Mouse (Mus musculus): Measurements from ENCODE around the gene Elf3. TPM values are rescaled to one million over a fixed set of nuclear protein-coding genes. Genes with fewer than 3 reads are reported as not detected.

Gene Elf3
- polyA plus RNA-seq, 1 experiment from 2014 or later, result 152 TPM

DNA sequence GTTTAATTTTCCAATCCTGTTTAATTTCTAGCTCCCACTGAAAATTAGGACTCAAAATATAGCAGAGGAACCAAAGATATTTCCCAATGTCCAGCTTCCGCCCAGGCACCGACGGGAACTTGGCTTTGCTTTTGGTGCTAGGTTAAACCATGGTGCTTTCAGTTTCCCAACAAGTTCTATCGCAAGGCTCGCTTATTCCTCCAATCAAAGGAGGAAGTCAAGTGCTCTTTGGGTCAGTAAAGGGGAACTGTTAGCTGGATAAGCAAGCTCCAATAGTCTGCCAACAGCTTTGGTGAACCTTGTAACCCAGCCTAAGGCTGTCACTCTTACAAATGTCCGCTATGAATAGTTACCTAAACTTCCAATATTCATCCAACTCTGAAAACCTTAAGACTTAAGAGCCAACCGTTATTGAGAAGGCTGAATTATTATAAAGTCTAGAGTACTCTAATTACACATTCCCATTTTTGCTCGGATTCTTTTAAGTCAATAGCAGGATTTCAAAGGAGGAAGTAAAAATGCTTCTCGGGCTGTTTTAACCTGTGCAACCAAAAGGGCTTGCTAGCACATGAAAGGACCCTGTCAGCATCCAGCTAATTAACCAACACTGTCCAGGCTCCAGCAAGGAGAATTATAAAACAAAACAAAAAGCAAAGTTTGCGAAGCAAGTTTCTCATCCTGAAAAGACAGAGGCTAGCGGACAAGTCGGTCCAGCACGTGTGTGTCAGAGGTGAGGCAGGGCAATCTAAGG lies 24.3 kb upstream of the Elf3 start:
- 19% methylated on average over 13 of the region's 13 CpGs for WGBS
- TF ChIP-seq EP300 (optimal IDR thresholded peaks at IDR 0.05) (no peak), CTCF (IDR thresholded peaks at IDR 0.05; ENCODE audit: low read depth) (no peak)
- peaks cover 6% of the 10 kb centered on the region; the same call in 1 of the 2 replicates for H3K36me3 ChIP-seq (ENCODE audit: control insufficient read depth, insufficient read depth, low read length)
- H3K9ac ChIP-seq (ENCODE audit: low read length), result peak overlapping the region; percentile 97
- peak overlapping the region; percentile 83 for H3K4me3 ChIP-seq (ENCODE audit: low read depth, low read length)
- H3K9me3 ChIP-seq (ENCODE audit: control insufficient read depth, low read length), result no peaks in the 10 kb centered on the region
- H3K27ac ChIP-seq (replicated peaks), result peak overlapping the region; percentile 97
- peak overlapping the region; percentile 87 for H3K4me2 ChIP-seq (replicated peaks; ENCODE audit: low read depth)
- H3K4me1 ChIP-seq (replicated peaks; ENCODE audit: control insufficient read depth, insufficient read depth), result no peaks in the 10 kb centered on the region
- ATAC-seq (ENCODE audit: low FRiP score, low TSS enrichment), result peak; percentile 25; the same call in 1 of the 2 replicates
- H3K27me3 ChIP-seq (ENCODE audit: control insufficient read depth, insufficient read depth, low read length), result no peaks in the 10 kb centered on the region
- DNase-seq (ENCODE audit: low spot score), result no peak

DNA sequence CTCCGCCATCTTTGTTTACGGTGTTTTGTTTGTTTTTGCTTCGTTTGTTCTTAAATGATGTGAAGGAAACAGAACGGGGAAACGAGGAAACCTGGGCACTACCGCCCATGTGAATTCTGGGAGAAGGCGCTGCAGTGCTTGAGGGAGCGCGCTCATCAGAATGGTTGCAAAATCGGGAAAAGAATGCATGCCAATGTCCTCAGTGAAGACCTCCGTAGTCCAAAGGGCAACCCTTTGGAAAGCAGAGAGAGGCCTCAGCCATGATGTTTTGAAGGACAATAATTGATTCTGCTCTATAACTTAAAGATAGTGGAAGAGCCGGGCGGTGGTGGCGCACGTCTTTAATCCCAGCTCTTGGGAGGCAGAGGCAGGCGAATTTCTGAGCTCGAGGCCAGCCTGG lies 23.5 kb upstream of the Elf3 start:
- H3K36me3 ChIP-seq (ENCODE audit: control insufficient read depth, insufficient read depth, low read length), result peaks cover 10% of the 10 kb centered on the region
- no peak overlapping the region for H3K4me3 ChIP-seq (ENCODE audit: low read depth, low read length)
- H3K4me2 ChIP-seq (replicated peaks; ENCODE audit: low read depth), result peak overlapping the region; percentile 87
- H3K4me1 ChIP-seq (replicated peaks; ENCODE audit: control insufficient read depth, insufficient read depth), result no peaks in the 10 kb centered on the region
- ATAC-seq (ENCODE audit: low FRiP score, low TSS enrichment) (no peak), DNase-seq (ENCODE audit: low spot score) (no peak)
- 0 out of 2 replicates have a peak overlapping the region, but pooled peaks have one; percentile 97 for H3K27ac ChIP-seq (replicated peaks)
- no peaks in the 10 kb centered on the region for H3K27me3 ChIP-seq (ENCODE audit: control insufficient read depth, insufficient read depth, low read length)
- H3K9ac ChIP-seq (ENCODE audit: low read length), result no peak overlapping the region
- TF ChIP-seq EP300 (optimal IDR thresholded peaks at IDR 0.05) (no peak), CTCF (IDR thresholded peaks at IDR 0.05; ENCODE audit: low read depth) (no peak)
- H3K9me3 ChIP-seq (ENCODE audit: control insufficient read depth, low read length), result no peaks in the 10 kb centered on the region
- WGBS, result 90% methylated on average over 17 of the region's 17 CpGs

DNA sequence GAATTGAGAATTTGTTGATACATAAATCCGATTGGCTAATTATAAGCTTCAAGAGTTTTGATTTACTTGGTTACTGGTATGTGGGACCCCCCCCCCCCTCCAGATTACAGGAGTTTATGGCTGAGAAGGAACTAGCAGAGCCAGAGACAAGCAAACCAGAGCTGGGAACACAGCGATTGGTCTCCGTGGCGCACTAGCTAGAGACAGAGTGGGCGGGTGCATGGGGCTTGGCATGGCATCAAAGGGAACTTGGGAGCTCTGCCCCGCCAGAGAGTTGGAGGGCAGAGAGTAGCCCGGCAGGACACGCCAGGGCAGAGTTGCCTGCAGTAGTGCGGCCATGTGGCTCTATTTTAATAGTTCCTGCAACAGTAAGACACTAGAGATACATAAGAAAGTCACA lies 22.3 kb upstream of the Elf3 start:
- H3K36me3 ChIP-seq (ENCODE audit: control insufficient read depth, insufficient read depth, low read length), result peaks cover 15% of the 10 kb centered on the region
- TF ChIP-seq CTCF (IDR thresholded peaks at IDR 0.05; ENCODE audit: low read depth) (no peak), EP300 (optimal IDR thresholded peaks at IDR 0.05) (no peak)
- H3K27ac ChIP-seq (replicated peaks), result no peak overlapping the region
- peak; percentile 88 for DNase-seq (ENCODE audit: low spot score)
- H3K9me3 ChIP-seq (ENCODE audit: control insufficient read depth, low read length), result no peaks in the 10 kb centered on the region
- H3K4me2 ChIP-seq (replicated peaks; ENCODE audit: low read depth), result no peak overlapping the region
- ATAC-seq (ENCODE audit: low FRiP score, low TSS enrichment), result peak; percentile 52; the same call in 1 of the 2 replicates
- H3K4me3 ChIP-seq (ENCODE audit: low read depth, low read length), result no peak overlapping the region
- no peaks in the 10 kb centered on the region for H3K4me1 ChIP-seq (replicated peaks; ENCODE audit: control insufficient read depth, insufficient read depth)
- H3K27me3 ChIP-seq (ENCODE audit: control insufficient read depth, insufficient read depth, low read length), result no peaks in the 10 kb centered on the region
- no peak overlapping the region for H3K9ac ChIP-seq (ENCODE audit: low read length)
- 35% methylated on average over 9 of the region's 9 CpGs for WGBS

DNA sequence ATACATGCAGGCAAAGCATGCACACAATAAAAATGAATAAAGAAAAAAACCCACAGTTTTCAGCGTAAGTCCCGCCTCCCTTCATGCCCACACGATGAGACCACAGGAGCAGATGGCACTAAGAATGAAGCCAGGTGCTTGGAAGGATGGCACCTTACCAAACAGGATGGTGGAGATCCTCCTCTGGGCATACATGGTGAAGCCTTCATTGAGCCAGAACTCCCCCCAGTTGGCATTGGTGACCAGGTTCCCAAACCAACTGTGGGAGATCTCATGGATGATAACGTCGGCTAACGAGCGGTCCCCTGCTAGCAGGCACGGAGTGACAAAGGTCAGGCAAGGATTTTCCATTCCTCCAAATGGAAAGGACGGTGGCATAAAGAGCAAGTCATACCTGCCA lies 13.0 kb upstream of the Elf3 start:
- no peaks in the 10 kb centered on the region for H3K9me3 ChIP-seq (ENCODE audit: control insufficient read depth, low read length)
- no peak overlapping the region for H3K4me3 ChIP-seq (ENCODE audit: low read depth, low read length)
- no peak for ATAC-seq (ENCODE audit: low FRiP score, low TSS enrichment)
- H3K9ac ChIP-seq (ENCODE audit: low read length), result no peak overlapping the region
- 86% methylated on average over 9 of the region's 9 CpGs for WGBS
- peaks cover 17% of the 10 kb centered on the region for H3K36me3 ChIP-seq (ENCODE audit: control insufficient read depth, insufficient read depth, low read length)
- no peak overlapping the region for H3K27ac ChIP-seq (replicated peaks)
- H3K27me3 ChIP-seq (ENCODE audit: control insufficient read depth, insufficient read depth, low read length), result no peaks in the 10 kb centered on the region
- H3K4me2 ChIP-seq (replicated peaks; ENCODE audit: low read depth), result no peak overlapping the region
- TF ChIP-seq CTCF (IDR thresholded peaks at IDR 0.05; ENCODE audit: low read depth) (no peak), EP300 (optimal IDR thresholded peaks at IDR 0.05) (no peak)
- DNase-seq (ENCODE audit: low spot score), result no peak
- H3K4me1 ChIP-seq (replicated peaks; ENCODE audit: control insufficient read depth, insufficient read depth), result no peaks in the 10 kb centered on the region

DNA sequence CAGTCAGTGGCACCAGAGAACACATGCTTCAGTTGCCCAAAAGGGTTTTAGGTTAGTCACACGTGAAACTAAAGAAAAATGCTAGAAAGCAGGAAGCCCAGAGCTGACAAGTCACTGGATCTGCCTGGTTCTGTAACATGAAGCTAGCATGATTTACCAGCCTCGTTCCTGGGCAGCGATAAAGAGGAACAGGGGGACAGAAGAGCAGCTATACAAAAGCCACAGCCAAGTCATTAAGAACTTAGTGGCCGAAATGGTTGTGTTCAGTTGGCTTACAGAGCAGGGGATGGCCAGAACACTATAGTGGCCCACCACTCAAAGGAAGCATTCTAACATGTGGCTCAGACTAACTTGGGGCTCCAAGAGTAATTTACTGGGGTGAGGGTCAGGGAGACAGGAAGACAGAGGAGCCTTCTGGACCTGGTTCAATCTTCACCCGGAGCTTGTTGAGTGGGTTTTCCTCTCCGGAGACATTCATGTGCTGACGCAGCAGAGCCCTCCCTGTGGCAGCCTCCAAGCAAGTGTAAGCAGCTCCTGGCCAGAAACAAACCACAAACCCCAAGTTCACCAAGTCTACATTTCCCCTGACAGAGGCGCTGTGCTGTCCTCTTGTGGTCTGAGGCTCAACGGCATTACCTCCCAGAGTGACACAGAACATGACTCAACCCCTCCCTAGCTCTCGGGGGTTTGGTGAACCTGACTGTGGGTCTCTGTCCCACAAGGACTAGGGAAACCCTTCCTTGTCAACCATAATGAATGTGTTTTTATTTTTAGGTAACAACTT lies 9.5 kb upstream of the Elf3 start:
- H3K4me1 ChIP-seq (replicated peaks; ENCODE audit: control insufficient read depth, insufficient read depth), result no peaks in the 10 kb centered on the region
- H3K27me3 ChIP-seq (ENCODE audit: control insufficient read depth, insufficient read depth, low read length), result no peaks in the 10 kb centered on the region
- no peak for TF ChIP-seq EP300 (optimal IDR thresholded peaks at IDR 0.05)
- TF ChIP-seq CTCF (IDR thresholded peaks at IDR 0.05; ENCODE audit: low read depth), result peak; percentile 70
- WGBS, result 70% methylated on average over 10 of the region's 10 CpGs
- H3K27ac ChIP-seq (replicated peaks), result peak overlapping the region; percentile 86; the same call in 1 of the 2 replicates
- H3K9ac ChIP-seq (ENCODE audit: low read length), result no peak overlapping the region
- DNase-seq (ENCODE audit: low spot score), result peak; percentile 63
- no peak overlapping the region for H3K4me2 ChIP-seq (replicated peaks; ENCODE audit: low read depth)
- H3K36me3 ChIP-seq (ENCODE audit: control insufficient read depth, insufficient read depth, low read length), result peaks cover 14% of the 10 kb centered on the region; the same call in 1 of the 2 replicates
- ATAC-seq (ENCODE audit: low FRiP score, low TSS enrichment), result 0 out of 2 replicates have a peak, but pooled peaks have one; percentile 11
- no peaks in the 10 kb centered on the region for H3K9me3 ChIP-seq (ENCODE audit: control insufficient read depth, low read length)
- no peak overlapping the region for H3K4me3 ChIP-seq (ENCODE audit: low read depth, low read length)
